Mouse (Mus musculus) thymus, adult 2 months (tissue): ENCODE data around the gene Mapre3.

Experiments
- CTCF ChIP-seq: fragments of 200-500 bp; IDR thresholded peaks from 2 replicates; pipeline ENCODE4 v1.5.1; 2012; ENCODE audit warnings: mild to moderate bottlenecking, control low read depth, low read length, moderate library complexity, borderline replicate concordance; ENCODE audit not compliant: control insufficient read depth, poor library complexity, insufficient read depth; ENCODE audit errors: extremely low read depth
- POLR2A ChIP-seq: fragments of 200-500 bp; IDR thresholded peaks from 2 replicates; pipeline ENCODE4 v1.6.1; 2012; ENCODE audit warnings: mild to moderate bottlenecking, low read length, control low read depth, moderate library complexity; ENCODE audit not compliant: control insufficient read depth, poor library complexity, insufficient read depth; ENCODE audit errors: extremely low read depth

GRCm38 (mm10) chr5:30765596-30766370 is 48.7 kb upstream of the Mapre3 start:
- TF ChIP-seq CTCF (no peak), POLR2A (no peak)
